Mouse (Mus musculus) limb, embryonic 13.5 days (tissue): ENCODE data around the gene Pomt2. TPM values are rescaled to one million over a fixed set of nuclear protein-coding genes. Genes with fewer than 3 reads are reported as not detected.
"Not testable (repeated sequence)": the region's sequence is repeated elsewhere in the genome, so short reads cannot be mapped to it uniquely, and the experiment has no call there.

ENCODE experiments used
- ATAC-seq: fragments of 200-750 bp; cut with Nextera tagmentation; 2 replicates; pipeline ENCODE4 v1.8.0; 2017; ENCODE audit warnings: low read depth, moderate number of reproducible peaks, moderate TSS enrichment; ENCODE audit not compliant: low FRiP score
- H3K27ac ChIP-seq: fragments of 300-500 bp; sonication (generic); 2 replicates; pipeline ENCODE4 v1.5.1; 2015; ENCODE audit warnings: inconsistent platforms, mild to moderate bottlenecking, moderate library complexity
- H3K27me3 ChIP-seq: fragments of 300-500 bp; sonication (generic); 2 replicates; pipeline ENCODE4 v1.6.1; 2015; ENCODE audit warnings: mild to moderate bottlenecking, inconsistent platforms
- H3K36me3 ChIP-seq: fragments of 300-500 bp; sonication (generic); 2 replicates; pipeline ENCODE4 v1.6.1; 2015; ENCODE audit warnings: inconsistent platforms, mild to moderate bottlenecking, moderate library complexity
- H3K4me1 ChIP-seq: fragments of 300-500 bp; sonication (generic); 2 replicates; pipeline ENCODE4 v1.6.1; 2015; ENCODE audit warnings: inconsistent platforms
- H3K4me2 ChIP-seq: fragments of 300-500 bp; sonication (generic); replicated peaks from 2 replicates; pipeline ENCODE4 v1.6.1; 2015; ENCODE audit warnings: inconsistent platforms, mild to moderate bottlenecking, moderate library complexity
- H3K4me3 ChIP-seq: fragments of 300-500 bp; sonication (generic); 2 replicates; pipeline ENCODE4 v1.5.1; 2015; ENCODE audit warnings: moderate library complexity, mild to moderate bottlenecking, inconsistent platforms
- H3K9ac ChIP-seq: fragments of 300-500 bp; sonication (generic); 2 replicates; pipeline ENCODE4 v1.6.1; 2015; ENCODE audit warnings: mild to moderate bottlenecking, inconsistent platforms
- H3K9me3 ChIP-seq: fragments of 300-500 bp; sonication (generic); 2 replicates; pipeline ENCODE4 v1.6.1; 2016; ENCODE audit warnings: inconsistent platforms
- WGBS: fragments of 180-500 bp; shearing (Covaris S2); methylation state at CpG from one replicate; pipeline ENCODE4 v1.1.7; 2015; 5-methylcytosine and 5-hydroxymethylcytosine counted together
- polyA plus RNA-seq: library from polyadenylated mRNA; unstranded; fragments of >200 nt; fragmentation: Nextera tagmentation; extraction: Ambion mirVana; gene quantifications from 2 replicates; pipeline ENCODE4 v1.2.1, GENCODE M21; 2015

The Pomt2 gene
- 14.6 and 17.6 TPM in 2 replicates for polyA plus RNA-seq

- peak; percentile 98 for ATAC-seq
- no peaks in the 10 kb centered on the region for H3K27me3 ChIP-seq
- peaks cover 16% of the 10 kb centered on the region for H3K4me1 ChIP-seq
- under 1% methylated on average over 61 of the region's 61 CpGs for WGBS
- H3K4me2 ChIP-seq = peak within 1 kb of the TSS; percentile 79
- H3K9ac ChIP-seq = peak within 1 kb of the TSS; percentile 80
- no peaks in the 10 kb centered on the region for H3K9me3 ChIP-seq
- H3K27ac ChIP-seq = peak within 1 kb of the TSS; percentile 97
- peak within 1 kb of the TSS; percentile 71 for H3K4me3 ChIP-seq
- H3K36me3 ChIP-seq = peaks cover 12% of the 10 kb centered on the region
Observed at GRCm38 (mm10) chr12:87147395-87148089, at the start of gene Pomt2. Gene Pomt2, minus strand, starts transcription at chr12:87147968.

- no peaks in the 10 kb centered on the region for H3K36me3 ChIP-seq
- no peak overlapping the region for H3K27ac ChIP-seq
- 0 out of 2 replicates have a peak, but pooled peaks cover 7% of the 10 kb centered on the region for H3K27me3 ChIP-seq
- no peak overlapping the region for H3K4me2 ChIP-seq
- ATAC-seq = no peak
- no peak overlapping the region for H3K4me3 ChIP-seq
- no peaks in the 10 kb centered on the region for H3K9me3 ChIP-seq
- H3K4me1 ChIP-seq = peaks cover 23% of the 10 kb centered on the region
- no peak overlapping the region for H3K9ac ChIP-seq
Observed at GRCm38 (mm10) chr12:87196310-87196709, 48.5 kb upstream of the Pomt2 start.

- no peaks in the 10 kb centered on the region for H3K9me3 ChIP-seq
- H3K27me3 ChIP-seq = no peaks in the 10 kb centered on the region
- H3K9ac ChIP-seq = no peak overlapping the region
- no peaks in the 10 kb centered on the region for H3K36me3 ChIP-seq
- ATAC-seq = no peak
- 95% methylated on average over 1 of the region's 1 CpGs for WGBS
- no peak overlapping the region for H3K4me2 ChIP-seq
- H3K4me1 ChIP-seq = peaks cover 23% of the 10 kb centered on the region
- no peak overlapping the region for H3K4me3 ChIP-seq
- H3K27ac ChIP-seq = no peak overlapping the region
Observed at GRCm38 (mm10) chr12:87195069-87195468, 47.3 kb upstream of the Pomt2 start.

- no peak overlapping the region for H3K27ac ChIP-seq
- no peaks in the 10 kb centered on the region for H3K27me3 ChIP-seq
- no peak overlapping the region for H3K9ac ChIP-seq
- no peak overlapping the region for H3K4me2 ChIP-seq
- no peak for ATAC-seq
- WGBS = 88% methylated on average over 3 of the region's 3 CpGs
- peaks cover 13% of the 10 kb centered on the region for H3K4me1 ChIP-seq
- no peaks in the 10 kb centered on the region for H3K36me3 ChIP-seq
- H3K9me3 ChIP-seq = no peaks in the 10 kb centered on the region
- H3K4me3 ChIP-seq = no peak overlapping the region
Observed at GRCm38 (mm10) chr12:87193008-87193407, 45.2 kb upstream of the Pomt2 start.

GRCm38 (mm10) chr12:87177631-87178030 lies 29.9 kb upstream of the Pomt2 start:
- Histone ChIP-seq H3K4me3 (no peak overlapping the region), H3K4me2 (no peak overlapping the region), H3K27ac (no peak overlapping the region), H3K27me3 (no peaks in the 10 kb centered on the region), H3K9me3 (no peaks in the 10 kb centered on the region), H3K9ac (no peak overlapping the region), H3K36me3 (peaks cover 22% of the 10 kb centered on the region), H3K4me1 (peaks cover 30% of the 10 kb centered on the region)
- WGBS = 93% methylated on average over 4 of the region's 4 CpGs
- no peak for ATAC-seq

GRCm38 (mm10) chr12:87175194-87175946 lies 27.6 kb upstream of the Pomt2 start:
- Histone ChIP-seq H3K9ac (no peak overlapping the region), H3K4me3 (no peak overlapping the region), H3K27me3 (no peaks in the 10 kb centered on the region), H3K4me1 (peaks cover 30% of the 10 kb centered on the region), H3K36me3 (peaks cover 41% of the 10 kb centered on the region), H3K4me2 (peak overlapping the region; percentile 11; the same call in 1 of the 2 replicates), H3K27ac (peak overlapping the region; percentile 39; the same call in 1 of the 2 replicates), H3K9me3 (no peaks in the 10 kb centered on the region)
- ATAC-seq = peak; percentile 89
- WGBS = 37% methylated on average over 4 of the region's 4 CpGs

GRCm38 (mm10) chr12:87160815-87161214 lies 13.0 kb upstream of the Pomt2 start:
- no peak overlapping the region for H3K4me2 ChIP-seq
- no peak for ATAC-seq
- peaks cover 8% of the 10 kb centered on the region; the same call in 1 of the 2 replicates for H3K4me1 ChIP-seq
- H3K4me3 ChIP-seq = no peak overlapping the region
- WGBS = 93% methylated on average over 5 of the region's 5 CpGs
- H3K9ac ChIP-seq = no peak overlapping the region
- H3K27me3 ChIP-seq = no peaks in the 10 kb centered on the region
- no peaks in the 10 kb centered on the region; the same call in 1 of the 2 replicates for H3K9me3 ChIP-seq
- no peak overlapping the region for H3K27ac ChIP-seq
- peaks cover 49% of the 10 kb centered on the region for H3K36me3 ChIP-seq

- Histone ChIP-seq H3K9ac (no peak overlapping the region), H3K4me1 (peaks cover 8% of the 10 kb centered on the region; the same call in 1 of the 2 replicates), H3K4me2 (no peak overlapping the region), H3K36me3 (peaks cover 51% of the 10 kb centered on the region), H3K27me3 (no peaks in the 10 kb centered on the region), H3K4me3 (no peak overlapping the region), H3K9me3 (no peaks in the 10 kb centered on the region), H3K27ac (no peak overlapping the region)
- ATAC-seq = no peak
- WGBS = 71% methylated on average over 1 of the region's 1 CpGs
Observed at GRCm38 (mm10) chr12:87160310-87160709, 12.5 kb upstream of the Pomt2 start.

GRCm38 (mm10) chr12:87158099-87158498 lies 10.3 kb upstream of the Pomt2 start:
- H3K36me3 ChIP-seq = peaks cover 37% of the 10 kb centered on the region
- 78% methylated on average over 7 of the region's 7 CpGs for WGBS
- H3K4me2 ChIP-seq = no peak overlapping the region
- H3K9me3 ChIP-seq = no peaks in the 10 kb centered on the region
- H3K27ac ChIP-seq = no peak overlapping the region
- no peak overlapping the region for H3K4me3 ChIP-seq
- no peak overlapping the region for H3K9ac ChIP-seq
- no peak for ATAC-seq
- H3K4me1 ChIP-seq = peaks cover 8% of the 10 kb centered on the region; the same call in 1 of the 2 replicates
- H3K27me3 ChIP-seq = no peaks in the 10 kb centered on the region

- Histone ChIP-seq H3K4me3 (no peak overlapping the region), H3K36me3 (peaks cover 30% of the 10 kb centered on the region), H3K9ac (no peak overlapping the region), H3K4me1 (peaks cover 8% of the 10 kb centered on the region; the same call in 1 of the 2 replicates), H3K4me2 (no peak overlapping the region), H3K9me3 (no peaks in the 10 kb centered on the region), H3K27ac (no peak overlapping the region), H3K27me3 (no peaks in the 10 kb centered on the region)
- no peak for ATAC-seq
- WGBS = 62% methylated on average over 4 of the region's 4 CpGs
Observed at GRCm38 (mm10) chr12:87157361-87157760, 9.6 kb upstream of the Pomt2 start.

- not testable (repeated sequence) for H3K9me3 ChIP-seq, H3K27ac ChIP-seq, H3K27me3 ChIP-seq, ATAC-seq, H3K4me3 ChIP-seq, H3K9ac ChIP-seq, H3K4me2 ChIP-seq, H3K4me1 ChIP-seq
- 88% methylated on average over 4 of the region's 4 CpGs for WGBS
- peaks cover 24% of the 10 kb centered on the region for H3K36me3 ChIP-seq
Observed at GRCm38 (mm10) chr12:87154448-87154847, 6.7 kb upstream of the Pomt2 start.

- no peak overlapping the region for H3K4me3 ChIP-seq
- no peak for ATAC-seq
- H3K4me1 ChIP-seq = peaks cover 16% of the 10 kb centered on the region
- H3K9me3 ChIP-seq = no peaks in the 10 kb centered on the region
- H3K36me3 ChIP-seq = peaks cover 12% of the 10 kb centered on the region
- no peaks in the 10 kb centered on the region for H3K27me3 ChIP-seq
- H3K4me2 ChIP-seq = no peak overlapping the region
- 97% methylated on average over 5 of the region's 5 CpGs for WGBS
- H3K27ac ChIP-seq = no peak overlapping the region
- no peak overlapping the region for H3K9ac ChIP-seq
Observed at GRCm38 (mm10) chr12:87149471-87149870, 1.7 kb upstream of the Pomt2 start.
